Mouse (Mus musculus): ENCODE measurements around the gene Relt. TPM values are rescaled to one million over a fixed set of nuclear protein-coding genes. Genes with fewer than 3 reads are reported as not detected.

The Relt gene
- polyA plus RNA-seq, 1 experiment from 2014 or later = 4.4 TPM

GRCm38 (mm10) chr7:100816759-100817441, 46.3 kb downstream of the Relt start:
- Histone ChIP-seq H3K4me2 (no peak overlapping the region), H3K4me1 (no peaks in the 10 kb centered on the region), H3K36me3 (0 out of 2 replicates have a peak, but pooled peaks cover 5% of the 10 kb centered on the region), H3K27ac (no peak overlapping the region), H3K9me3 (no peaks in the 10 kb centered on the region), H3K27me3 (no peaks in the 10 kb centered on the region), H3K9ac (no peak overlapping the region), H3K4me3 (no peak overlapping the region)
- no peak for ATAC-seq (ENCODE audit: insufficient number of reproducible peaks, low FRiP score, low TSS enrichment, low read depth)
- 70% methylated on average over 6 of the region's 6 CpGs for WGBS

GRCm38 (mm10) chr7:100815900-100816570, 47.2 kb downstream of the Relt start:
- Histone ChIP-seq H3K9me3 (no peaks in the 10 kb centered on the region), H3K27ac (no peak overlapping the region), H3K9ac (no peak overlapping the region), H3K27me3 (no peaks in the 10 kb centered on the region), H3K4me2 (no peak overlapping the region), H3K4me1 (no peaks in the 10 kb centered on the region), H3K36me3 (peaks cover 5% of the 10 kb centered on the region; the same call in 1 of the 2 replicates), H3K4me3 (no peak overlapping the region)
- no peak for ATAC-seq (ENCODE audit: insufficient number of reproducible peaks, low FRiP score, low TSS enrichment, low read depth)
- 66% methylated on average over 8 of the region's 8 CpGs for WGBS

GRCm38 (mm10) chr7:100812641-100813040, 50.6 kb downstream of the Relt start:
- no peaks in the 10 kb centered on the region for H3K27me3 ChIP-seq
- ATAC-seq (ENCODE audit: insufficient number of reproducible peaks, low FRiP score, low TSS enrichment, low read depth) = no peak
- peaks cover 5% of the 10 kb centered on the region; the same call in 1 of the 2 replicates for H3K36me3 ChIP-seq
- no peak overlapping the region for H3K4me2 ChIP-seq
- H3K9ac ChIP-seq = no peak overlapping the region
- H3K4me1 ChIP-seq = no peaks in the 10 kb centered on the region
- no peaks in the 10 kb centered on the region for H3K9me3 ChIP-seq
- 84% methylated on average over 5 of the region's 5 CpGs for WGBS
- H3K27ac ChIP-seq = no peak overlapping the region
- no peak overlapping the region for H3K4me3 ChIP-seq

- ATAC-seq (ENCODE audit: insufficient number of reproducible peaks, low FRiP score, low TSS enrichment, low read depth) = no peak
Measured at GRCm38 (mm10) chr7:100811912-100812311, 51.3 kb downstream of the Relt start.

GRCm38 (mm10) chr7:100805391-100805790, 57.9 kb downstream of the Relt start:
- 62% methylated on average over 2 of the region's 2 CpGs for WGBS
- no peak overlapping the region for H3K27ac ChIP-seq
- ATAC-seq (ENCODE audit: insufficient number of reproducible peaks, low FRiP score, low TSS enrichment, low read depth) = no peak

More at GRCm38 (mm10) chr7:100811912-100812311, 51.3 kb downstream of the Relt start:
- Histone ChIP-seq H3K9ac (no peak overlapping the region), H3K36me3 (peaks cover 5% of the 10 kb centered on the region; the same call in 1 of the 2 replicates), H3K9me3 (no peaks in the 10 kb centered on the region), H3K4me2 (no peak overlapping the region), H3K27me3 (no peaks in the 10 kb centered on the region), H3K27ac (no peak overlapping the region), H3K4me1 (no peaks in the 10 kb centered on the region), H3K4me3 (no peak overlapping the region)
- WGBS = 71% methylated on average over 5 of the region's 5 CpGs

GRCm38 (mm10) chr7:100798810-100799209, 64.4 kb downstream of the Relt start:
- ATAC-seq (ENCODE audit: insufficient number of reproducible peaks, low FRiP score, low TSS enrichment, low read depth) = no peak
- H3K9me3 ChIP-seq = no peaks in the 10 kb centered on the region
- WGBS = 56% methylated on average over 3 of the region's 3 CpGs

More at GRCm38 (mm10) chr7:100805391-100805790, 57.9 kb downstream of the Relt start:
- no peak overlapping the region for H3K4me2 ChIP-seq
- no peaks in the 10 kb centered on the region for H3K36me3 ChIP-seq
- peaks cover 10% of the 10 kb centered on the region; the same call in 1 of the 2 replicates for H3K4me1 ChIP-seq
- no peaks in the 10 kb centered on the region for H3K9me3 ChIP-seq
- no peaks in the 10 kb centered on the region for H3K27me3 ChIP-seq
- no peak overlapping the region for H3K4me3 ChIP-seq
- no peak overlapping the region for H3K9ac ChIP-seq

More at GRCm38 (mm10) chr7:100798810-100799209, 64.4 kb downstream of the Relt start:
- no peak overlapping the region for H3K27ac ChIP-seq
- no peaks in the 10 kb centered on the region for H3K27me3 ChIP-seq
- no peak overlapping the region for H3K4me2 ChIP-seq
- H3K4me1 ChIP-seq = no peaks in the 10 kb centered on the region
- H3K9ac ChIP-seq = no peak overlapping the region
- H3K36me3 ChIP-seq = no peaks in the 10 kb centered on the region
- no peak overlapping the region for H3K4me3 ChIP-seq

Small RNA genes lying within 50 kb of the gene (microRNA-seq; reads per million reads assigned to microRNA genes)
- gene Mir3102 = 74.7 reads per million, percentile 45 among the genes with 10 or more reads in this experiment

Other genes with a start within 250 kb of the Relt start
- gene Plekhb1, start 201.0 kb downstream of the Relt start, polyA plus RNA-seq (2015; fragmentation: Nextera tagmentation; extraction: Ambion mirVana) = 4.5 and 6.8 TPM in 2 replicates
- 39.6 and 42.2 TPM in 2 replicates for gene Fam168a, start 156.8 kb downstream of the Relt start, polyA plus RNA-seq (2015; fragmentation: Nextera tagmentation; extraction: Ambion mirVana)
- gene Arhgef17, start 68.7 kb upstream of the Relt start, polyA plus RNA-seq (2015; fragmentation: Nextera tagmentation; extraction: Ambion mirVana) = 8.0 and 8.5 TPM in 2 replicates
- gene P2ry6, start 111.2 kb upstream of the Relt start, polyA plus RNA-seq (2015; fragmentation: Nextera tagmentation; extraction: Ambion mirVana) = 6.0 and 7.9 TPM in 2 replicates
- gene P2ry2, start 149.4 kb upstream of the Relt start, polyA plus RNA-seq (2015; fragmentation: Nextera tagmentation; extraction: Ambion mirVana) = 3.5 and 3.8 TPM in 2 replicates
- gene Fchsd2, start 229.4 kb upstream of the Relt start, polyA plus RNA-seq (2015; fragmentation: Nextera tagmentation; extraction: Ambion mirVana) = 17.4 and 18.4 TPM in 2 replicates

Data from limb, embryonic 15.5 days (tissue).